Mouse (Mus musculus) stomach, embryonic 16.5 days (tissue): Measurements from ENCODE around the gene Adgrb3. TPM values are rescaled to one million over a fixed set of nuclear protein-coding genes. Genes with fewer than 3 reads are reported as not detected.
A peak's percentile ranks its signal among the peaks of the same experiment; 100 is the strongest.
"Not testable (repeated sequence)": the region's sequence is repeated elsewhere in the genome, so short reads cannot be mapped to it uniquely, and the experiment has no call there.

Source experiments
- ATAC-seq: fragments of 200-750 bp; cut with Nextera tagmentation; 2 replicates; pipeline ENCODE4 v1.8.0; 2017; ENCODE audit warnings: moderate number of reproducible peaks, moderate TSS enrichment; ENCODE audit not compliant: insufficient read depth, low FRiP score
- H3K27ac ChIP-seq: fragments of 300-500 bp; sonication (generic); 2 replicates; pipeline ENCODE4 v1.5.1; 2014; ENCODE audit warnings: low read length
- H3K27me3 ChIP-seq: fragments of 300-500 bp; sonication (generic); 2 replicates; pipeline ENCODE4 v1.6.1; 2014; ENCODE audit warnings: low read length, control low read depth, mixed read lengths; ENCODE audit not compliant: control insufficient read depth, insufficient read depth
- H3K36me3 ChIP-seq: fragments of 300-500 bp; sonication (generic); 2 replicates; pipeline ENCODE4 v1.6.1; 2014; ENCODE audit warnings: low read length; ENCODE audit not compliant: control insufficient read depth, insufficient read depth
- H3K4me1 ChIP-seq: fragments of 300-500 bp; sonication (generic); 2 replicates; pipeline ENCODE4 v1.6.1; 2014; ENCODE audit warnings: low read length, control low read depth, mixed read lengths; ENCODE audit not compliant: control insufficient read depth, insufficient read depth
- H3K4me2 ChIP-seq: fragments of 300-500 bp; sonication (generic); 2 replicates; pipeline ENCODE4 v1.6.1; 2014; ENCODE audit warnings: low read depth, low read length, mixed read lengths
- H3K4me3 ChIP-seq: fragments of 300-500 bp; sonication (generic); replicated peaks from 2 replicates; pipeline ENCODE4 v1.5.1; 2014; ENCODE audit warnings: mild to moderate bottlenecking, low read length
- H3K9ac ChIP-seq: fragments of 300-500 bp; sonication (generic); 2 replicates; pipeline ENCODE4 v1.6.1; 2014; ENCODE audit warnings: low read length
- H3K9me3 ChIP-seq: fragments of 300-500 bp; sonication (generic); replicated peaks from 2 replicates; pipeline ENCODE4 v1.6.1; 2016; ENCODE audit warnings: low read length, control low read depth; ENCODE audit not compliant: control insufficient read depth
- WGBS: fragments of 180-500 bp; shearing (Covaris S2); extraction: QIAGEN DNeasy Blood & Tissue Kit; methylation state at CpG from one replicate; pipeline ENCODE4 v1.1.7; 2014; 5-methylcytosine and 5-hydroxymethylcytosine counted together
- polyA plus RNA-seq: library from polyadenylated mRNA; unstranded; fragments of >200 nt; fragmentation: Nextera tagmentation; extraction: Ambion mirVana; gene quantifications from 2 replicates; pipeline ENCODE4 v1.2.1, GENCODE M21; 2015

The Adgrb3 gene
- polyA plus RNA-seq, 1 experiment from 2014 or later = 4.5 TPM

- H3K4me1 ChIP-seq = no peaks in the 10 kb centered on the region
- ATAC-seq = no peak
- no peak overlapping the region for H3K4me2 ChIP-seq
- no peaks in the 10 kb centered on the region for H3K27me3 ChIP-seq
- no peak overlapping the region for H3K27ac ChIP-seq
- H3K4me3 ChIP-seq = no peak overlapping the region
- WGBS = 64% methylated on average over 3 of the region's 3 CpGs
- H3K9me3 ChIP-seq = no peaks in the 10 kb centered on the region
- no peaks in the 10 kb centered on the region for H3K36me3 ChIP-seq
- H3K9ac ChIP-seq = no peak overlapping the region
These were observed 132.7 kb downstream of the Adgrb3 start for GRCm38 (mm10) chr1:25696771-25697170.

GRCm38 (mm10) chr1:25682118-25682517 lies 147.4 kb downstream of the Adgrb3 start:
- Histone ChIP-seq H3K27ac (no peak overlapping the region), H3K36me3 (no peaks in the 10 kb centered on the region), H3K27me3 (no peaks in the 10 kb centered on the region), H3K4me3 (no peak overlapping the region), H3K9me3 (no peaks in the 10 kb centered on the region), H3K4me2 (no peak overlapping the region), H3K9ac (no peak overlapping the region), H3K4me1 (no peaks in the 10 kb centered on the region)
- WGBS = 45% methylated on average over 3 of the region's 3 CpGs
- ATAC-seq = 0 out of 2 replicates have a peak, but pooled peaks have one; percentile 13

- H3K9ac ChIP-seq = no peak overlapping the region
- no peaks in the 10 kb centered on the region for H3K4me1 ChIP-seq
- no peaks in the 10 kb centered on the region for H3K36me3 ChIP-seq
- H3K9me3 ChIP-seq = no peaks in the 10 kb centered on the region
- H3K27me3 ChIP-seq = no peaks in the 10 kb centered on the region
- 50% methylated on average over 2 of the region's 2 CpGs for WGBS
- no peak overlapping the region for H3K4me2 ChIP-seq
- no peak for ATAC-seq
- H3K27ac ChIP-seq = no peak overlapping the region
- no peak overlapping the region for H3K4me3 ChIP-seq
These were observed 149.9 kb downstream of the Adgrb3 start for GRCm38 (mm10) chr1:25679656-25680055.

GRCm38 (mm10) chr1:25652717-25653116 lies 176.8 kb downstream of the Adgrb3 start:
- ATAC-seq = no peak
- 85% methylated on average over 1 of the region's 1 CpGs for WGBS
- Histone ChIP-seq H3K27ac (no peak overlapping the region), H3K9ac (no peak overlapping the region), H3K4me3 (no peak overlapping the region), H3K9me3 (no peaks in the 10 kb centered on the region), H3K27me3 (no peaks in the 10 kb centered on the region), H3K36me3 (no peaks in the 10 kb centered on the region), H3K4me2 (no peak overlapping the region), H3K4me1 (no peaks in the 10 kb centered on the region)

GRCm38 (mm10) chr1:25644256-25644655 lies 185.3 kb downstream of the Adgrb3 start:
- Histone ChIP-seq H3K4me3 (no peak overlapping the region), H3K9ac (no peak overlapping the region), H3K4me2 (no peak overlapping the region), H3K4me1 (no peaks in the 10 kb centered on the region), H3K27ac (no peak overlapping the region), H3K9me3 (no peaks in the 10 kb centered on the region), H3K27me3 (no peaks in the 10 kb centered on the region), H3K36me3 (no peaks in the 10 kb centered on the region)
- WGBS = 67% methylated on average over 5 of the region's 5 CpGs
- no peak for ATAC-seq

GRCm38 (mm10) chr1:25621458-25621857 lies 208.0 kb downstream of the Adgrb3 start:
- 71% methylated on average over 4 of the region's 4 CpGs for WGBS
- Histone ChIP-seq H3K9me3 (no peaks in the 10 kb centered on the region), H3K27ac (no peak overlapping the region), H3K4me3 (no peak overlapping the region), H3K27me3 (no peaks in the 10 kb centered on the region), H3K36me3 (no peaks in the 10 kb centered on the region), H3K9ac (no peak overlapping the region), H3K4me2 (no peak overlapping the region), H3K4me1 (no peaks in the 10 kb centered on the region)
- ATAC-seq = no peak

GRCm38 (mm10) chr1:25616954-25617353 lies 212.6 kb downstream of the Adgrb3 start:
- Histone ChIP-seq H3K9ac (no peak overlapping the region), H3K27me3 (no peaks in the 10 kb centered on the region), H3K4me2 (no peak overlapping the region), H3K36me3 (no peaks in the 10 kb centered on the region), H3K4me3 (no peak overlapping the region), H3K27ac (no peak overlapping the region), H3K4me1 (no peaks in the 10 kb centered on the region), H3K9me3 (no peaks in the 10 kb centered on the region)
- ATAC-seq = no peak

GRCm38 (mm10) chr1:25610776-25611175 lies 218.7 kb downstream of the Adgrb3 start:
- H3K4me3 ChIP-seq, ATAC-seq, H3K4me1 ChIP-seq, H3K36me3 ChIP-seq, H3K9ac ChIP-seq, H3K4me2 ChIP-seq, H3K27ac ChIP-seq, H3K27me3 ChIP-seq, H3K9me3 ChIP-seq: not testable (repeated sequence)

GRCm38 (mm10) chr1:25598941-25599340 lies 230.6 kb downstream of the Adgrb3 start:
- no peak for ATAC-seq
- Histone ChIP-seq H3K27ac (no peak overlapping the region), H3K4me3 (no peak overlapping the region), H3K9me3 (peaks cover 2% of the 10 kb centered on the region; the same call in 1 of the 2 replicates), H3K9ac (no peak overlapping the region), H3K27me3 (no peaks in the 10 kb centered on the region), H3K4me1 (no peaks in the 10 kb centered on the region), H3K4me2 (no peak overlapping the region), H3K36me3 (no peaks in the 10 kb centered on the region)
- WGBS = 84% methylated on average over 5 of the region's 5 CpGs

GRCm38 (mm10) chr1:25588568-25589118 lies 240.9 kb downstream of the Adgrb3 start:
- 66% methylated on average over 2 of the region's 2 CpGs for WGBS
- no peak for ATAC-seq

More at GRCm38 (mm10) chr1:25588568-25589118, 240.9 kb downstream of the Adgrb3 start:
- no peaks in the 10 kb centered on the region for H3K36me3 ChIP-seq
- no peak overlapping the region for H3K9ac ChIP-seq
- no peaks in the 10 kb centered on the region for H3K9me3 ChIP-seq
- H3K4me3 ChIP-seq = no peak overlapping the region
- no peaks in the 10 kb centered on the region for H3K4me1 ChIP-seq
- H3K4me2 ChIP-seq = no peak overlapping the region
- no peaks in the 10 kb centered on the region for H3K27me3 ChIP-seq
- H3K27ac ChIP-seq = no peak overlapping the region
